Mouse (Mus musculus): ENCODE results near the gene Fam57b.

Fam57b gene

DNA sequence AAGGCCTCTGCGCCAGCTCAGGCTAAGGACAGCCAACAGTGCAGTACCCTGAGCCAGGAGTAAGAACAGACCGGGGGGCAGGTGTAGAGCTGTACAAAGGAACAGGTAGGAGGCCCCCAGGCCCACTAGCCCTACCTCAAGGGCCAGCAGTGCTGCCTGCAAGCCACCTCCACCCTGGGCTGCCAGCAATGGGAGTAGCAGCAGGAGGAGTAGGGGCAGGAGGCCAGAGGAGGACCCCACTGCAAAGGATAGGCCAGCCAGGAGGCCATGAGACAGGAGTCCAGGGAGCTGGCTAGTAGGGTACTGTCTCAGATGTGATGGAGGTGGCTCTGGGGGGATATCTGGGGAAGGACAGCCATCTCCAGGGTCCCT lies 73.0 kb downstream of the Fam57b start:
- no peak for DNase-seq (ENCODE audit: low spot score)

DNA sequence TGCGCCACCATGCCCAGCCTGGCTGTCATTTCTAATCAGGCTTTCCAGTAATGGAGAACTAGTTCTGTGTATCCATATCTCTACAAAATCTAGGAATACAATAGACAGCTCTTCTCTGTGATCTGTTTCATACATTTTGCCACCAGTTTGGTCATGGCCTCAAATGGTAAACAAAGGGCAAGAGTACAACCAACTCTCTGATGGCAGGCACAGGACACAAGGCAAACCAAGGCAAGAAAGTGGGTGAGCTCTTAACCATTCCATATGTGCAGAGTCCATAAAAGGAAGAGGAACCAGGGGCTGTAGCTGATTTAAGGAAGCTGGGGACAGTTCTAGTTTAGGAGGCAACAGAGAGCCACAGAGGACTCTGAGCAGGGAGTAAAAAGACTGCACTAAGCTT lies 79.8 kb downstream of the Fam57b start:
- no peak for DNase-seq (ENCODE audit: low spot score)
